Mouse (Mus musculus): ENCODE data around the gene Plaa. TPM values are rescaled to one million over a fixed set of nuclear protein-coding genes. Genes with fewer than 3 reads are reported as not detected.

Plaa gene
- polyA plus RNA-seq, 1 experiment = 48.4 TPM

Other genes with a start within 250 kb of the Plaa start
- gene Gm10306, start 46.7 kb downstream of the Plaa start, polyA plus RNA-seq (2012; ENCODE audit: insufficient read depth, insufficient read length, missing spikeins) = not detected in 2 replicates
- 4.6 and 5.2 TPM in 2 replicates for gene Caap1, start 46.4 kb downstream of the Plaa start, polyA plus RNA-seq (2012; ENCODE audit: insufficient read depth, insufficient read length, missing spikeins)
- gene Ift74, start 11.2 kb upstream of the Plaa start, polyA plus RNA-seq (2012; ENCODE audit: insufficient read depth, insufficient read length, missing spikeins) = 4.8 and 7.1 TPM in 2 replicates
- gene Lrrc19, start 46.9 kb upstream of the Plaa start, polyA plus RNA-seq (2012; ENCODE audit: insufficient read depth, insufficient read length, missing spikeins) = not detected in 2 replicates
- gene Tek, start 136.0 kb upstream of the Plaa start, polyA plus RNA-seq (2012; ENCODE audit: insufficient read depth, insufficient read length, missing spikeins) = 8.7 and 13.7 TPM in 2 replicates

Data from brown adipose tissue, adult 24 weeks (tissue).